Comparison of ENCODE assay signal across 11 mouse cellular contexts in the genomic region with DNA sequence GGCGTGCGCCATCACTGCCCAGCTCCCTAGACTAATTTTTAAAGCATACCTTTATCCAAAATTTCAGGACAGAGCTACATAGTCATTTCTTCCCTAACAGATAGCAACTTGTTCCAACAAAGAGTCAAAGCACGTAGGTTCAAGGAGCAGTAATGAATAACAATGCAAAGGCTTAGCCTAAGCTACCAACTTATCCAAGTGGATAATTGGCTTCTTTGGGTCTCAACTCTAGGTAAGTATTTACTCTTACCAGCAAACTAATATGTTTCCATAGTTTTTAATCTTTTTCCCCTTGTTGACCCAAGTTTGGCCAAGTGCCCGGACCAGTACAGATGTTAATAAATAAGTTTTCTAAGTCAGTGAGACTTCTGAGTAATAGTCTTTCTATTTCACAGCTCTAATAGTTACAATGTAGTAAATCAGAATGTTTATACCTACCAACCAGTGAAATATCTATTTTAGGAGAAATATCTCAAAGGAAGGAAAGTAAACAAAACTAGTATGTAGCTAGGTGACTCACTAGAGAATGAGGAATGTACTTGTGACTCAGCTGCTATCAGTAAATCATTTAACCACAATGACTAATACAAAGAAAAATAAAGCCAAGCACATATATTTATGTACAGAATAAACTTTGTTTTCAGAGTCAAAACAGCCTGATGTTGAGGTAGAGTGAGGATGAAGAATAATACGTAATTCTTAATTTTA. TPM values are rescaled to one million over a fixed set of nuclear protein-coding genes. Genes with fewer than 3 reads are reported as not detected.
DNase-seq lines count a peak whose midpoint lies in the region; ATAC-seq lines count a peak whose summit lies in the region.
"Had no signal": no experiment of that assay in that cellular context is flagged by ENCODE, and none has a peak within 500 bp of the region (broad histone marks: within the 10 kb centered on the region; RNA-seq: fewer than 3 reads in every experiment).

No protein-coding gene starts in this region.

- H3K4me3 ChIP-seq in stomach, embryonic 16.5 days (replicated peaks; ENCODE audit: low read length), result no peak overlapping the region
- H3K4me3 ChIP-seq in embryonic facial prominence, embryonic 10.5 days, result no peak overlapping the region
- H3K4me3 ChIP-seq: liver, embryonic 13.5 days had no signal

- 60% methylated on average over 5 of the region's 5 CpGs for WGBS in stomach, embryonic 16.5 days
- WGBS in embryonic facial prominence, embryonic 10.5 days, result 95% methylated on average over 5 of the region's 5 CpGs

- no peaks in the 10 kb centered on the region for H3K9me3 ChIP-seq in stomach, embryonic 16.5 days (replicated peaks; ENCODE audit: control insufficient read depth, low read length)
- no peaks in the 10 kb centered on the region for H3K9me3 ChIP-seq in embryonic facial prominence, embryonic 10.5 days
- H3K9me3 ChIP-seq: liver, embryonic 13.5 days had no signal

- no peak overlapping the region for H3K9ac ChIP-seq in stomach, embryonic 16.5 days (ENCODE audit: low read length)
- H3K9ac ChIP-seq: liver, embryonic 13.5 days had no signal

- H3K4me1 ChIP-seq in stomach, embryonic 16.5 days (ENCODE audit: control insufficient read depth, insufficient read depth, low read length), result peaks cover 3% of the 10 kb centered on the region
- H3K4me1 ChIP-seq in embryonic facial prominence, embryonic 10.5 days, result 0 out of 2 replicates have a peak, but pooled peaks cover 3% of the 10 kb centered on the region
- H3K4me1 ChIP-seq: liver, embryonic 13.5 days had no signal

- H3K27me3 ChIP-seq in stomach, embryonic 16.5 days (ENCODE audit: control insufficient read depth, insufficient read depth, low read length), result no peaks in the 10 kb centered on the region
- H3K27me3 ChIP-seq in embryonic facial prominence, embryonic 10.5 days (replicated peaks; ENCODE audit: low read depth, poor library complexity, severe bottlenecking), result no peaks in the 10 kb centered on the region
- H3K27me3 ChIP-seq: liver, embryonic 13.5 days had no signal

- H3K36me3 ChIP-seq in stomach, embryonic 16.5 days (ENCODE audit: control insufficient read depth, insufficient read depth, low read length), result peaks cover 4% of the 10 kb centered on the region; the same call in 1 of the 2 replicates
- H3K36me3 ChIP-seq in embryonic facial prominence, embryonic 10.5 days (replicated peaks), result peaks cover 78% of the 10 kb centered on the region

- no peak overlapping the region for H3K4me2 ChIP-seq in stomach, embryonic 16.5 days (ENCODE audit: low read depth, low read length)
- H3K4me2 ChIP-seq: liver, embryonic 13.5 days had no signal

- H3K27ac ChIP-seq in stomach, embryonic 16.5 days (ENCODE audit: low read length), result peak overlapping the region; percentile 25; the same call in 1 of the 2 replicates
- H3K27ac ChIP-seq in embryonic facial prominence, embryonic 10.5 days (replicated peaks), result no peak overlapping the region
- H3K27ac ChIP-seq: liver, embryonic 13.5 days had no signal

- ATAC-seq in hematopoietic stem cell, adult 5-6 weeks (replicated peaks in 1 of 2; ENCODE audit: insufficient read depth in 1 of 2, low FRiP score in 2 of 2, low TSS enrichment in 1 of 2, low read depth in 1 of 2, poor library complexity in 2 of 2, severe bottlenecking in 2 of 2), result peak; percentile 56 to 71
- ATAC-seq in stomach, embryonic 16.5 days (ENCODE audit: insufficient read depth, low FRiP score), result peak; percentile 79; the same call in 1 of the 2 replicates

- DNase-seq in adrenal gland, postnatal 25 days, result peak; percentile 12
- DNase-seq in adrenal gland, adult 18-20 months (ENCODE audit: low spot score in 2 of 2), result no peak
- DNase-seq in urinary bladder, postnatal 25 days (ENCODE audit: low spot score), result peak; percentile 17
- no peak for DNase-seq in urinary bladder, postnatal 10 days (ENCODE audit: low spot score)
- no peak for DNase-seq in cerebellum, postnatal 25 days
- DNase-seq in embryonic facial prominence, embryonic 10.5 days (ENCODE audit: low spot score), result no peak
- DNase-seq: adrenal gland, adult 2 months; cerebellum, adult 8-10 months; liver, embryonic 13.5 days had no signal

RNA-seq across cellular contexts. Expression of gene Dars, which starts 18.3 kb away (rescaled TPM):
- 86.9 and 105 TPM in 2 replicates for total RNA-seq in adrenal gland, postnatal 25 days (2021)
- 10 to 100 TPM; 66.6 to 78.3 TPM for total RNA-seq in adrenal gland, adult 18-20 months (2021)
- total RNA-seq in hematopoietic stem cell, adult 5-6 weeks (2017), result 224 and 253 TPM in 2 replicates
- 156 and 178 TPM in 2 replicates for polyA plus RNA-seq in stomach, embryonic 16.5 days (2015; fragmentation: Nextera tagmentation; extraction: Ambion mirVana)
- polyA plus RNA-seq in embryonic facial prominence, embryonic 10.5 days (2016; fragmentation: Nextera tagmentation; extraction: Ambion mirVana), result 168 and 182 TPM in 2 replicates

RNA-seq across cellular contexts. Expression of gene Mcm6, which starts 39.4 kb away (rescaled TPM):
- total RNA-seq in adrenal gland, postnatal 25 days (2021), result 42.8 and 44.0 TPM in 2 replicates
- 10 to 100 TPM in 1 of 2 experiments, 1 to 10 TPM in 1; 9.9 to 12.9 TPM for total RNA-seq in adrenal gland, adult 18-20 months (2021)
- total RNA-seq in hematopoietic stem cell, adult 5-6 weeks (2017), result 366 and 400 TPM in 2 replicates
- 197 and 200 TPM in 2 replicates for polyA plus RNA-seq in stomach, embryonic 16.5 days (2015; fragmentation: Nextera tagmentation; extraction: Ambion mirVana)
- polyA plus RNA-seq in embryonic facial prominence, embryonic 10.5 days (2016; fragmentation: Nextera tagmentation; extraction: Ambion mirVana), result 308 and 329 TPM in 2 replicates

Comparison
In these comparisons a context has a peak if more than half of its experiments do, and no peak if none do; other contexts are left out.
1. DNase-seq: peak in adrenal gland, postnatal 25 days (single experiment) and urinary bladder, postnatal 25 days (single experiment); none in adrenal gland, adult 18-20 months (0 of 2), urinary bladder, postnatal 10 days (single experiment), cerebellum, postnatal 25 days (0 of 2) and embryonic facial prominence, embryonic 10.5 days (single experiment).